Mouse (Mus musculus): ENCODE results near the gene Fstl3. TPM values are rescaled to one million over a fixed set of nuclear protein-coding genes. Genes with fewer than 3 reads are reported as not detected.

Gene Fstl3
- 19.2 and 20.5 TPM in 2 replicates for polyA plus RNA-seq (2015; fragmentation: Nextera tagmentation; extraction: Ambion mirVana)

DNA sequence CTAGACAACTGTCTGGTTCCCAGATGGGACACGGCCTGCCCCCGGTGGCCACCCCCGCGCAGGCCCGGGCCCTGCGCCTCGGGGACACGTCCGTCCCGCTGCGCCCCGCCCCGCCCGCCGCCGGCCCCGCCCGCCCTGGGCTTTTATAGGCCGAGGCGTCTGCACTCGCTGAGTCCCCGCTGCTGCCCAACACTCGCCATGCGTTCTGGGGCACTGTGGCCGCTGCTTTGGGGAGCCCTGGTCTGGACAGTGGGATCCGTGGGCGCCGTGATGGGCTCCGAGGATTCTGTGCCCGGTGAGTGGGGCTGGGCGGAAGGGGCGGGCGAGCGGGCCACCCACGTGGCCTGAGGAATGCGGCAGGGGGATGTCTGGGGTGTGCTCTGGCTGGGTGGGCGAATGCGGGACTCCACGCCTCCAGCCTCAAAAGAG, at the start of gene Fstl3:
Gene Fstl3 (plus strand): TSS at position 170 of the 429 bp plus-strand sequence.
- Histone ChIP-seq H3K4me1 (peaks cover 44% of the 10 kb centered on the region), H3K4me2 (peak within 1 kb of the TSS; percentile 88), H3K36me3 (no peaks in the 10 kb centered on the region), H3K9me3 (no peaks in the 10 kb centered on the region), H3K27ac (peak within 1 kb of the TSS; percentile 81), H3K4me3 (peak within 1 kb of the TSS; percentile 54), H3K9ac (peak within 1 kb of the TSS; percentile 58), H3K27me3 (peaks cover 21% of the 10 kb centered on the region; the same call in 1 of the 2 replicates)
- ATAC-seq (ENCODE audit: borderline replicate concordance, extremely low read depth, low FRiP score, low TSS enrichment), result no peak
- under 1% methylated on average over 39 of the region's 39 CpGs for WGBS

DNA sequence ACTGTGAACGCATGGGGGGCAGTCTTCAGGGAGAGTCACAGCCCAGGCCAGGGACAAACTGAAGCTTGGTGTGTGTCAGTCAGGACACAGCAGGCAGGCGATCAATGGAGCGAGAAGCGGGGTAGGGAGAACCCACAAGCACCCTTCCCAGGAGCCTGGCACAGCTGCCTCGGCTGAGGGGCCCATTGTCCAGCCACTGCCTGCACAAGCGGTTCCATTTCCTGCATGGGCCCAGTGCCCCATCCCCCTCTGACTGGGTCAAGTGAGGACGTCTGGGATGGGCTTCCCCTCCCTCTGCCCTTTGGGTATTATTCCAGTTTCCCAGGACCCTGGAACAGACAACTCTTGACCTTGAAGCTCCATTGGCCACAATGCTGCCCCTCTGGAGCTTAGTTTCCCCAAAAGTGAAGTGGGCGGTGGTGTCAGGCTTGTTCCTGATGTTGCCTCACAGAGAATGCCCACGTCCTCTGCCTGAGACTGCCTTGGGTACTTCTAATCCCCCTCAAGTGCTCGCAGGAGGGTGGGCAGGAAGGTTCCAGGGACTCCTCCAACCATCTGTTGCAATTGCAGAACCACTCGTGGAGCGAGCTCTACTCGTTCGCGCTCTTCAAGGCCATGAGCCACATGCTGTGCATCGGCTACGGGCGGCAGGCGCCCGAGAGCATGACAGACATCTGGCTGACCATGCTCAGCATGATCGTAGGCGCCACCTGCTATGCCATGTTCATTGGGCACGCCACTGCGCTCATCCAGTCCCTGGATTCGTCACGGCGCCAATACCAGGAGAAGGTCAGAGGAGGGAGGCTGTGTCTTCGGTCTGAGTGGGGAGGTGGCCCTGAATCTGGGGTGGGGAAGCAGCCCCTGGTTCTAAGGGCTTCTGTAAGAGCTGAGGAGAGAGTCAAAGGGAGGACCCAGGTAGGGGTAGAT, 48.5 kb upstream of the Fstl3 start:
- no peaks in the 10 kb centered on the region for H3K36me3 ChIP-seq
- H3K4me1 ChIP-seq, result no peaks in the 10 kb centered on the region
- H3K27ac ChIP-seq, result no peak overlapping the region
- H3K9me3 ChIP-seq, result no peaks in the 10 kb centered on the region
- no peak overlapping the region for H3K9ac ChIP-seq
- H3K4me3 ChIP-seq, result no peak overlapping the region
- ATAC-seq (ENCODE audit: borderline replicate concordance, extremely low read depth, low FRiP score, low TSS enrichment), result no peak
- 64% methylated on average over 28 of the region's 28 CpGs for WGBS
- no peaks in the 10 kb centered on the region for H3K27me3 ChIP-seq
- no peak overlapping the region for H3K4me2 ChIP-seq

DNA sequence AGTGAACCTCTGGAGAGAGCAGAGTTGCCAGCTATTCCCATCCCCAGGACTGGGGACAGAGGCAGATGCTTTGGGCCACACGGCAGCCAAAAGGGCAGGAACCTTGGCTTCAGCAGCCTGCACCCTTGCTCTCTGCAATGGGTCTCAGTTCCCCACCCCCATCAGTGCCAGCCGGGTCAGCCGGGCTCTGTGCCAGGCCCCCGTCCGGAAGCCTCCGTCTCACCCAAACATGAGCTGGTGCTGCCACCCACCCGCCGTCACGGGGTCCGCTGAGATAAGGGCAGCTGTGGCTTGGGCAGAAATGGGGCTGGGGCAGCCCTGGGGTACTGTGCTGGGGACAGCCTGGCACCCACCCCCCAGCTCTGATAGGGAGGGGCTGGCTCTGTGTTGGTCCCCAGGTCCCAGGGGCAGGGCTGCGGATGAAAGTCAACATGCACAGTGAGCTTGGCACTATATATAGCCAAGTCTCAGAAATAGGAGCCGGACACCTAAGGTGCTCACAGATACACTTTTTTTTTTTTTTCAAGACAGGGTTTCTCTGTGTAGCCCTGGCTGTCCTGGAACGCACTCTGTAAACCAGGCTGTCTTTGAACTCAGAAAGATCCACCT, 47.6 kb upstream of the Fstl3 start:
- Histone ChIP-seq H3K9ac (no peak overlapping the region), H3K36me3 (peaks cover 6% of the 10 kb centered on the region; the same call in 1 of the 2 replicates), H3K4me1 (no peaks in the 10 kb centered on the region), H3K9me3 (no peaks in the 10 kb centered on the region), H3K27me3 (no peaks in the 10 kb centered on the region), H3K27ac (no peak overlapping the region), H3K4me3 (no peak overlapping the region), H3K4me2 (no peak overlapping the region)
- no peak for ATAC-seq (ENCODE audit: borderline replicate concordance, extremely low read depth, low FRiP score, low TSS enrichment)
- WGBS, result 57% methylated on average over 13 of the region's 13 CpGs

DNA sequence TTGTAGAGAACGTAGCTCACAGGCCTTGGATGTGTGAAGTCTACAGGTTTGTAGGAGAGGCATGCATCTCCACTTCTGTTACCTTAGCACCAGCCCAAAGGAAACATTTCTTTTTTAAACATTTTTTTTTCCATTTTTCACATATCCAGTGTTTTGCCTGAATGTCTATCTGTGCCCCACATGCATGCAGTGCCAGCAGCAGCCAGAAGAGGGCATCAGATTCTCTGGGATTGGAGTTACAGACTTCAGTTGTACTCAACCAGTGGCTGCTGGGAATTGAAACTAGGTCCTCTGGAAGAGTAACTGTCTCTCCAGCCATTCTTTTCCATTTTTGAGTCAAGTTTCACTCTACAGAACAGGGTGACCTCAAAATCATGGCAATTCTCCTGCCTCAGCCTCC, 44.6 kb upstream of the Fstl3 start:
- Histone ChIP-seq H3K9ac (no peak overlapping the region), H3K36me3 (peaks cover 35% of the 10 kb centered on the region), H3K4me2 (no peak overlapping the region), H3K4me1 (no peaks in the 10 kb centered on the region), H3K9me3 (0 out of 2 replicates have a peak, but pooled peaks cover 5% of the 10 kb centered on the region), H3K27me3 (no peaks in the 10 kb centered on the region), H3K4me3 (no peak overlapping the region), H3K27ac (no peak overlapping the region)
- WGBS, result 90% methylated on average over 1 of the region's 1 CpGs
- no peak for ATAC-seq (ENCODE audit: borderline replicate concordance, extremely low read depth, low FRiP score, low TSS enrichment)

DNA sequence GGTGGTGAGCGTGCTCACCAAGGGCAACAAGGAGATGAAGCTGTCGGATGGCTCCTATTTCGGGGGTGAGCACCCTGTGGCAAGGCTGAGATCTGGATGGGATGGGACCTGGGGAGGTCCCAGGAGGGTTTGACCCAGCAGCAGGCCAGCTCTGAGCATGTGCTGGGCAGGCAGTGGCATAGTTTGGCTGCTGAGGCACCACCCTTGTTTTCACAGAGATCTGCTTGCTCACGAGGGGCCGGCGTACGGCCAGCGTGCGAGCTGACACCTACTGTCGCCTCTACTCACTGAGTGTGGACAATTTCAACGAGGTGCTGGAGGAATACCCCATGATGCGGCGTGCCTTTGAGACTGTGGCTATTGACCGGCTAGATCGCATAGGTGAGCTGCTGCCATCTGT, 43.2 kb upstream of the Fstl3 start:
- Histone ChIP-seq H3K27ac (no peak overlapping the region), H3K9me3 (peaks cover 14% of the 10 kb centered on the region; the same call in 1 of the 2 replicates), H3K4me1 (no peaks in the 10 kb centered on the region), H3K36me3 (peaks cover 48% of the 10 kb centered on the region), H3K27me3 (no peaks in the 10 kb centered on the region), H3K4me2 (no peak overlapping the region), H3K4me3 (no peak overlapping the region), H3K9ac (no peak overlapping the region)
- WGBS, result 93% methylated on average over 15 of the region's 15 CpGs
- no peak for ATAC-seq (ENCODE audit: borderline replicate concordance, extremely low read depth, low FRiP score, low TSS enrichment)

DNA sequence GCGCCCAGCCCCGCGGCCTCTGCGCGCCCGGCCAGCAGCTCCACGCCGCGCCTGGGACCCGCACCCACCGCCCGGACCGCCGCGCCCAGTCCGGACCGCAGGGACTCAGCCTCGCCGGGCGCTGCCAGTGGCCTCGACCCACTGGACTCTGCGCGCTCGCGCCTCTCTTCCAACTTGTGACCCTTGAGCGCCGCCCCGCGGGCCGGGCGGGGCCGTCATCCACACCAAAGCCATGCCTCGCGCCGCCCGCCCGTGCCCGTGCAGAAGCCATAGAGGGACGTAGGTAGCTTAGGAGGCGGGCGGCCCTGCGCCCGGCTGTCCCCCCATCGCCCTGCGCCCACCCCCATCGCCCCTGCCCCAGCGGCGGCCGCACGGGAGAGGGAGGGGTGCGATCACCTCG, 41.7 kb upstream of the Fstl3 start:
- Histone ChIP-seq H3K4me2 (peak overlapping the region; percentile 10; the same call in 1 of the 2 replicates), H3K4me1 (no peaks in the 10 kb centered on the region), H3K27ac (no peak overlapping the region), H3K36me3 (peaks cover 63% of the 10 kb centered on the region), H3K27me3 (no peaks in the 10 kb centered on the region), H3K4me3 (no peak overlapping the region), H3K9me3 (peaks cover 29% of the 10 kb centered on the region), H3K9ac (no peak overlapping the region)
- ATAC-seq (ENCODE audit: borderline replicate concordance, extremely low read depth, low FRiP score, low TSS enrichment), result peak; percentile 12; the same call in 1 of the 2 replicates
- 37% methylated on average over 52 of the region's 52 CpGs for WGBS

DNA sequence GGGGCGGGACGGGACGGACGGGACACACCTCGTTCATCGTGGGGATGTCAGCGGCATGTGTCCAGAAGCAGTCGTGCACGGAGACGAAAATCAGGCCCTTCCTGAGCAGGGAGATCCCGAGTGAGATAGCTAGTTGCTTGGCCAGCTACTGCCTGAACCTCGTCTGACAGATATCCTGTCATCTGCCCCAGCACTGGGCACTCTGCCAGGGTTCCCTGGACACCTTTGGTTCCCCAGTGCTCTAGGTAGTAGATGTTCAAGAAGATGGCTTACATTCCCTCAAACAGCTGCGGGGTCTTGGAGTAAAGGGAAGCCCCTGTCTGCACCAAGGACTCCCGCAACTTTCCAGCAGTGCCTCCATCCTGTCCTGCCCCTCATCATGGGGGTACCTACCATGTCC, 40.4 kb upstream of the Fstl3 start:
- Histone ChIP-seq H3K27me3 (no peaks in the 10 kb centered on the region), H3K27ac (no peak overlapping the region), H3K9ac (no peak overlapping the region), H3K4me3 (no peak overlapping the region), H3K4me2 (no peak overlapping the region), H3K4me1 (no peaks in the 10 kb centered on the region), H3K36me3 (peaks cover 77% of the 10 kb centered on the region), H3K9me3 (peaks cover 29% of the 10 kb centered on the region)
- no peak for ATAC-seq (ENCODE audit: borderline replicate concordance, extremely low read depth, low FRiP score, low TSS enrichment)
- WGBS, result 82% methylated on average over 14 of the region's 14 CpGs

DNA sequence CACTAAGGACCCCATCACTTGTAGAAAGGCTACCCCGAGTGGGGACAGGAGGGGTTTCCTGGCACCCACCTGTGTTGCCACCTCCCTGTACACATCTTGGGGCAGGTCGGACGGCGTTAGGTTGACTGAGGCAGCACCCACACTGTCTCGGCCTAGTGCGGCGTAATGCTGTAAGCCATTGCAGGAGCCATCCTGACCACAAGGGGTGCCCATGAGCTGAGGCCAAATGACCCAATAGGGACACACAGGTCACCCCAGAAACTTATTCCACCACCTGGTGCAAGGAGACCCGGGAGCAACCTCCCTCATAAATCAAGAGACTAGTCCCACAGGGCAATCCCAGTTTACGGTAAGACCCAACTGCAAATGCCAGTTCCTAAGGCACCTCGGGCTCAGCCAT, 38.8 kb upstream of the Fstl3 start:
- 88% methylated on average over 10 of the region's 10 CpGs for WGBS
- peaks cover 29% of the 10 kb centered on the region for H3K9me3 ChIP-seq
- peaks cover 91% of the 10 kb centered on the region for H3K36me3 ChIP-seq
- no peaks in the 10 kb centered on the region for H3K27me3 ChIP-seq
- ATAC-seq (ENCODE audit: borderline replicate concordance, extremely low read depth, low FRiP score, low TSS enrichment), result no peak
- H3K27ac ChIP-seq, result no peak overlapping the region
- H3K4me3 ChIP-seq, result no peak overlapping the region
- no peak overlapping the region for H3K9ac ChIP-seq
- H3K4me2 ChIP-seq, result no peak overlapping the region
- no peaks in the 10 kb centered on the region for H3K4me1 ChIP-seq

DNA sequence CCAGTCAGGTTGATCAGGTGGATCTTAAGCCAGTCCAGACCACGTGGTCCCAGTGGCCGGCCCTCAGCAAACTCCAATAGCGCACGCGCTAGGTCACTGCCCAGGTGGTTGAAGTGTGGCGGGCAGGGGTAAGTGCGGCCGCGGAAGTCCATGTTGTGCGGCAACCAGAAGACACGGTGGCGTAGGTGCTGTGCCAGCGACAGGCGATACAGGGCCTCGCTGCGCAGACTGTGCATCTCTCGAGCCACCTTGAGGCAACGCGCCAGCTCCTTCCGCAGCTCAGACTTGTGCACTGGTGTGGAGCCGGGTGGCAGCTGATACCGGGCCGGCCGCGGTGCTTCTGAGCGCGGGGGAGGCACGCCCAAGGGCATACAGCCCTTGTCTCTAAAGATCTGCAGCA, 37.8 kb upstream of the Fstl3 start:
- H3K9me3 ChIP-seq, result peaks cover 29% of the 10 kb centered on the region

DNA sequence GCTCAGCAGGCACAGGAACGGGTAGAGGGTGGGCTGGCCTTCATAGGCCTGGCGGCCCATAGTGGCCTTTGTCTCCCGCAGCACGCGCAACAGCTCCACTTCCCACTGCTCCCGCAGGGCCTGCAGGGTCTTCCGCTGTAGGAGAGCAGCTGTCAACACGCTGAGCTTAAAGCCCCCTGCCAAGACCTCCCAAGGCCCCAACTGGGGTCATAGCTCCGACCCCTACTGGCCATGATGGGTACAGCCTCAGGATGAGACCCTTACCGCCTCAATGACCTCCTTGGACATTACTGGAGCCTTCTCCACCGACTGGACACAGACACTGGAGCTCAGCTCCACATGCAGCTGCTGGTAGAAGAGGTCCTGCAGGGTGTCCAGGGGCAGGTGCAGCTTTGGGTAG, 36.2 kb upstream of the Fstl3 start:
- Histone ChIP-seq H3K4me3 (no peak overlapping the region), H3K27me3 (no peaks in the 10 kb centered on the region), H3K4me2 (no peak overlapping the region), H3K36me3 (peaks cover 85% of the 10 kb centered on the region), H3K9ac (no peak overlapping the region), H3K4me1 (peaks cover 5% of the 10 kb centered on the region), H3K27ac (no peak overlapping the region), H3K9me3 (peaks cover 27% of the 10 kb centered on the region)
- ATAC-seq (ENCODE audit: borderline replicate concordance, extremely low read depth, low FRiP score, low TSS enrichment), result no peak
- 81% methylated on average over 11 of the region's 11 CpGs for WGBS

More for the DNA sequence above, 37.8 kb upstream of the Fstl3 start:
- no peak overlapping the region for H3K4me2 ChIP-seq
- H3K36me3 ChIP-seq, result peaks cover 96% of the 10 kb centered on the region
- no peak overlapping the region for H3K9ac ChIP-seq
- H3K4me3 ChIP-seq, result no peak overlapping the region
- no peak overlapping the region for H3K27ac ChIP-seq
- no peaks in the 10 kb centered on the region for H3K4me1 ChIP-seq
- ATAC-seq (ENCODE audit: borderline replicate concordance, extremely low read depth, low FRiP score, low TSS enrichment), result no peak
- H3K27me3 ChIP-seq, result no peaks in the 10 kb centered on the region
- WGBS, result 97% methylated on average over 28 of the region's 28 CpGs

DNA sequence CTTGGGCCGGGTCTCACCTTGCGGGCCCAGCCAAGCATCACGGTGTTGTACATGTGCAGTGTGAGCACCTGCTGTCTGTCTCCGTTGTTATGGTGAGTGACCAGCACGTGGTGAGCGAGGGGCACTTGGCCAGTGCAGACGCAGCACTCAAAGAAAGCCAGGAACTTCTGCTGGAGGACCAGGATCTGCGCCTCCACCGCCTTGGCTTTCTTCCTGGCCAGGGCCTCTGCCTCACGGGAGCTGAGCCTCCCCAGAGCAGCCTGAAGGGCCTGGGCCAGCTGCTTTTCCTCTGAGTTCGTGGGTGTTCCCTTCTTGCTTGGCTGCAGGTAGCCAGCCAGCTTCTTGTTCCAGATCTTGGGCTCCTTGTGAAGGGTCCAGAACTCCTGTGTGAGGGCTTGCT, 33.9 kb upstream of the Fstl3 start:
- no peak for ATAC-seq (ENCODE audit: borderline replicate concordance, extremely low read depth, low FRiP score, low TSS enrichment)
- no peak overlapping the region for H3K27ac ChIP-seq
- WGBS, result 89% methylated on average over 11 of the region's 11 CpGs
- H3K4me2 ChIP-seq, result no peak overlapping the region
- H3K4me1 ChIP-seq, result peaks cover 12% of the 10 kb centered on the region
- no peaks in the 10 kb centered on the region for H3K27me3 ChIP-seq
- no peak overlapping the region for H3K4me3 ChIP-seq
- peaks cover 62% of the 10 kb centered on the region for H3K36me3 ChIP-seq
- peaks cover 22% of the 10 kb centered on the region for H3K9me3 ChIP-seq
- H3K9ac ChIP-seq, result no peak overlapping the region
